Mouse (Mus musculus): ENCODE measurements around the gene Gabrb1. TPM values are rescaled to one million over a fixed set of nuclear protein-coding genes. Genes with fewer than 3 reads are reported as not detected.

The Gabrb1 gene
- polyA plus RNA-seq, 1 experiment from 2014 or later: 0.26 TPM

DNA sequence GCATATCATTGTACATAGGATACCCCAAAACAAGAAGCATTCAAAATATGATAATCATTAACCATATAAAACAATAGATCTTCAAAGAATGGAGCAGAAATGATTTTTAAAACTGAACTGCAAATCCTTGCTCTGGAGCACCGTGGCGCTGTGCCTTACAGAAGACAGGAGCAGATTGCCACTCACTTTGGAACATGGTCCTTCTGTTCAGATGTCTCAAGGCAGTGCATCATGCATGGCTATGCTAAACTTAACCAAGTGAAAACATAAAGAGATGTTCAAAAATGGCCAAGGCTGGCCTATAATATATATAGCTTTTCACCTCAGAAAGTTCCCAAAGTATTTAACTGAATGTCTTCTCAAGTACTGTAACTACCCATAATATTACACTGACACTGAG is 240.3 kb downstream of the Gabrb1 start:
- Histone ChIP-seq H3K4me3 (no peak overlapping the region), H3K27ac (no peak overlapping the region), H3K36me3 (no peaks in the 10 kb centered on the region), H3K4me1 (no peaks in the 10 kb centered on the region), H3K9ac (no peak overlapping the region), H3K4me2 (no peak overlapping the region), H3K27me3 (no peaks in the 10 kb centered on the region), H3K9me3 (no peaks in the 10 kb centered on the region)
- no peak for ATAC-seq (ENCODE audit: borderline replicate concordance, extremely low read depth, low FRiP score, low TSS enrichment)
- 96% methylated on average over 2 of the region's 2 CpGs for WGBS

- whole genome bisulfite sequencing: 68% methylated on average over 7 of the region's 7 CpGs
- Histone ChIP-seq H3K4me2 (no peak overlapping the region), H3K9ac (no peak overlapping the region), H3K4me3 (no peak overlapping the region), H3K4me1 (no peaks in the 10 kb centered on the region), H3K27ac (no peak overlapping the region), H3K27me3 (no peaks in the 10 kb centered on the region), H3K36me3 (no peaks in the 10 kb centered on the region), H3K9me3 (no peaks in the 10 kb centered on the region)
- no peak for ATAC-seq (ENCODE audit: borderline replicate concordance, extremely low read depth, low FRiP score, low TSS enrichment)
Measured at GRCm38 (mm10) chr5:71903399-71903798, 245.5 kb downstream of the Gabrb1 start.

GRCm38 (mm10) chr5:71914028-71914427 is 256.1 kb downstream of the Gabrb1 start:
- Histone ChIP-seq H3K9ac (no peak overlapping the region), H3K27me3 (no peaks in the 10 kb centered on the region), H3K27ac (no peak overlapping the region), H3K4me1 (no peaks in the 10 kb centered on the region), H3K9me3 (no peaks in the 10 kb centered on the region), H3K36me3 (no peaks in the 10 kb centered on the region), H3K4me3 (no peak overlapping the region), H3K4me2 (no peak overlapping the region)
- WGBS: 58% methylated on average over 1 of the region's 1 CpGs
- ATAC-seq (ENCODE audit: borderline replicate concordance, extremely low read depth, low FRiP score, low TSS enrichment): no peak

DNA sequence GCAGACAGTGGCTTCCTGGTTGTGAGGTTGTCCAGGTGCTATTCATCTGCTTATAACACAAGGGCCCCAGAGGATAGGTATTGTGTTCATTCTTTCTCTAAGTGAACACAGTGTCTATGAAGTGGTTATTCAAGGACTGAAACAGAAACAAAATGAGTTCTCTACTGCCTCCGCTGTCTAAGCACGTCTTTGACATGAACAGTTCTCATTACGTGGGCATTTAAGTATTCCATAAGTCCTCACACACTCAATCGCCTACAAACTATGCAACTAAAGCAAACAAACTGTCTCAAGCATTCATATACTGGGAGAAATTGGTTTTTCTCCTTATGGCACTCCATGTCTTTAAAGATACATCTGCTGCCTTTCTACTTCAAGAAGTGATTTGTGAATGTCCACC is 257.8 kb downstream of the Gabrb1 start:
- Histone ChIP-seq H3K4me1 (no peaks in the 10 kb centered on the region), H3K9me3 (no peaks in the 10 kb centered on the region), H3K27ac (no peak overlapping the region), H3K9ac (no peak overlapping the region), H3K4me2 (no peak overlapping the region), H3K27me3 (no peaks in the 10 kb centered on the region), H3K36me3 (no peaks in the 10 kb centered on the region), H3K4me3 (no peak overlapping the region)
- no peak for ATAC-seq (ENCODE audit: borderline replicate concordance, extremely low read depth, low FRiP score, low TSS enrichment)
- WGBS: 64% methylated on average over 4 of the region's 4 CpGs

- H3K4me2 ChIP-seq: no peak overlapping the region
- ATAC-seq (ENCODE audit: borderline replicate concordance, extremely low read depth, low FRiP score, low TSS enrichment): no peak
- no peak overlapping the region for H3K4me3 ChIP-seq
- no peaks in the 10 kb centered on the region for H3K4me1 ChIP-seq
- no peak overlapping the region for H3K9ac ChIP-seq
- WGBS: 77% methylated on average over 4 of the region's 4 CpGs
- H3K27ac ChIP-seq: no peak overlapping the region
- no peaks in the 10 kb centered on the region for H3K9me3 ChIP-seq
- no peaks in the 10 kb centered on the region for H3K27me3 ChIP-seq
- no peaks in the 10 kb centered on the region for H3K36me3 ChIP-seq
Measured at GRCm38 (mm10) chr5:71917206-71917605, 259.3 kb downstream of the Gabrb1 start.

DNA sequence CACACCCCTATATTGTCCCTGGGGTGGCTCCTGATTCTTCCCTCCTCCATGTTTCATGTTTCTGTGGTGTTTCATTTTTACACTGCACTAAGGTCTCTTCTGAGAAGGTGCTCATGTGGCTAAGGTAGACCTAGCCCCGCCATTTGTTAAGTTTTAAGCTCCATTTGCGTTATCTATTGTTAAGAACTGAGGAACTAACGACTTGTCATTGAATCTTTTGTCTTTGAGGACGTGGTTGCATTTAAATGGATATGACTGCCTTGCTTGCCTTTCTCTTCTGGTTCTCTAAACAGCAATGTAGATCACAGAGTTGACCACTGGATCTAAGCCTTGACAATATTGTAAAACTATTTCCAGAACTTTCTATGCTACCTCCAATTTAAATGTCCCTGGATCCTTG is 265.7 kb downstream of the Gabrb1 start:
- no peak overlapping the region for H3K9ac ChIP-seq
- no peaks in the 10 kb centered on the region for H3K36me3 ChIP-seq
- no peaks in the 10 kb centered on the region for H3K27me3 ChIP-seq
- 65% methylated on average over 4 of the region's 4 CpGs for WGBS
- no peaks in the 10 kb centered on the region for H3K9me3 ChIP-seq
- ATAC-seq (ENCODE audit: borderline replicate concordance, extremely low read depth, low FRiP score, low TSS enrichment): no peak
- H3K4me2 ChIP-seq: no peak overlapping the region
- H3K4me3 ChIP-seq: no peak overlapping the region
- no peak overlapping the region for H3K27ac ChIP-seq
- H3K4me1 ChIP-seq: no peaks in the 10 kb centered on the region

DNA sequence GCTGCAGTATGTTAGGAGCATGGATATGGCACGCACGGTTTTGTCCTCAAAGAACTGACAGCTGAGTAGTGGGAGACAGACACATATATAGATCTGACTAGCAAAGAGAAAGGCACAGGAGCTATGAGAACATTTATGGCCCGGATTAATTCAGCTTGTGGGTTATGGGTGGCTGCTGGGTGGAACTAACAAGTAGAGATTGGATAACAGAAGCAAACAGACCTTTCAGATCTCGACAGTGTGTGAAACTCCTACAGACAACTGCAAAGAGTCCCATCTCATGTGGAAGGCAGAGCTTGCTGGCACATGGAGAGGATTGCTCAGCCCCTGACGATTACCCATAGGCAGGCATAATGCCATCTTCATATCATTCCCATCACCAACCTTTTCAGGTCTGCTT is 268.4 kb downstream of the Gabrb1 start:
- Histone ChIP-seq H3K9ac (no peak overlapping the region), H3K4me1 (no peaks in the 10 kb centered on the region), H3K27ac (no peak overlapping the region), H3K9me3 (no peaks in the 10 kb centered on the region), H3K4me2 (no peak overlapping the region), H3K27me3 (no peaks in the 10 kb centered on the region), H3K36me3 (no peaks in the 10 kb centered on the region), H3K4me3 (no peak overlapping the region)
- ATAC-seq (ENCODE audit: borderline replicate concordance, extremely low read depth, low FRiP score, low TSS enrichment): no peak
- whole genome bisulfite sequencing: 70% methylated on average over 5 of the region's 5 CpGs

GRCm38 (mm10) chr5:71930036-71930435 is 272.1 kb downstream of the Gabrb1 start:
- Histone ChIP-seq H3K27ac (no peak overlapping the region), H3K27me3 (no peaks in the 10 kb centered on the region), H3K9me3 (no peaks in the 10 kb centered on the region), H3K4me1 (no peaks in the 10 kb centered on the region), H3K4me2 (no peak overlapping the region), H3K4me3 (no peak overlapping the region), H3K36me3 (no peaks in the 10 kb centered on the region), H3K9ac (no peak overlapping the region)
- ATAC-seq (ENCODE audit: borderline replicate concordance, extremely low read depth, low FRiP score, low TSS enrichment): no peak
- 72% methylated on average over 2 of the region's 2 CpGs for WGBS

- no peak overlapping the region for H3K4me2 ChIP-seq
- no peaks in the 10 kb centered on the region for H3K36me3 ChIP-seq
- no peak overlapping the region for H3K4me3 ChIP-seq
- H3K4me1 ChIP-seq: no peaks in the 10 kb centered on the region
- no peaks in the 10 kb centered on the region for H3K9me3 ChIP-seq
- 93% methylated on average over 1 of the region's 1 CpGs for WGBS
- no peaks in the 10 kb centered on the region for H3K27me3 ChIP-seq
- no peak overlapping the region for H3K9ac ChIP-seq
- no peak for ATAC-seq (ENCODE audit: borderline replicate concordance, extremely low read depth, low FRiP score, low TSS enrichment)
- no peak overlapping the region for H3K27ac ChIP-seq
Measured at GRCm38 (mm10) chr5:71951398-71951797, 293.5 kb downstream of the Gabrb1 start.

DNA sequence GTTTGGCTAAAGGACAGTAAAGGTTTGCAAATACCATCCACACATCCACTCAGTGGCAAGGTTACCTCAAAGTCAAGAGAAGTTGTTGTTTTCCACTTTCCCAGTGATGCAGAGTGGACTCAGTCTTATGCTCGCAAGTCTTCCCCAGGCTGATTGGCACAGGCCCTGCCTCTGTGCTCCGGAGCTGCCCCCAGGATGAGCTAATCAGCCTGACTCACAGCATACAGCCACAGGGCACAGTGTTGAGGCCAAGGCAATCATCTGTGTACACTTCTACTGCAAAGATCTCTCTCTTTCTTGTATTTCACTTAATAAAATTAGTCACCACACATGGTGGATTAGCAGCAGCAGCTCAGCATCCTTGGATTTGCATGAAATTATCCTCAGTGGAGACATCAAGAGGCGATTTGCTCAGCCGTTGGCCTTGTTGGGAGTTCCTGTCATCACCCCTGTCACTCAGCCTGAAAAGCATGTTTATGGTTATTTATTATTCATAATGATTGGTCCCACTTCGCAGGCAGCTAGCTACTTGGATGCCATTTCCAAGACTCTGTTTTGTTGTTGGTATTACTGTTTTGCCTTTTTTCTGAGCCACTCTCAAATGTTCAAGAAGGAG is 297.3 kb downstream of the Gabrb1 start:
- Histone ChIP-seq H3K27me3 (no peaks in the 10 kb centered on the region), H3K4me2 (no peak overlapping the region), H3K27ac (no peak overlapping the region), H3K4me1 (no peaks in the 10 kb centered on the region), H3K9ac (no peak overlapping the region), H3K9me3 (no peaks in the 10 kb centered on the region), H3K36me3 (no peaks in the 10 kb centered on the region), H3K4me3 (no peak overlapping the region)
- 64% methylated on average over 5 of the region's 5 CpGs for WGBS
- ATAC-seq (ENCODE audit: borderline replicate concordance, extremely low read depth, low FRiP score, low TSS enrichment): no peak

DNA sequence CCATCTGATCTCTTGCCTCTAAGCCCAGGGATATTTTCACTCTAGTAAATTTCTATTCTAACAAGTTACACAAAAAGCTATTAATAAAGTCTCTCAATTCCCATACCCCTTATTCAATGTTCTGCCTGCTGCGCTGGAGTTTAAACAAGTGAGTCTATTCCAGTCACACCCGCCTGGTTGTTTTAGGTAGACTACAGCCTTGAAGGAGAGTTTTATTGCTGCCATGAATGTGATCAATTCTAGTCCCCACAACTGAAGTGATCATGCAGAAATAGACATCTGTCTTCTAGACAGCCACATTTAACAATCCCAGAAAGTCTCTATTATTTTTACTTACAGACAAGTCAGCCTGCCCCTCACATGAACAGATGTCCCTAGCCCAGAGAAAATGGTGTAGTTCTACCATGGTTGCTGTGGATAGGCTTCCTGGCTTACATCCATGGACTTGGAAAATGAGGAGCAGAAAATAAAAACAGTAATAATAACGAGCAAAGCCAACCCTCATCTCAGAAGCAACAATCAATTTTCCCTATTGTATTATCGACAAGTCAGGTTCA is 307.0 kb downstream of the Gabrb1 start:
- ATAC-seq (ENCODE audit: borderline replicate concordance, extremely low read depth, low FRiP score, low TSS enrichment): no peak
- Histone ChIP-seq H3K27ac (no peak overlapping the region), H3K9ac (no peak overlapping the region), H3K36me3 (no peaks in the 10 kb centered on the region), H3K4me2 (no peak overlapping the region), H3K27me3 (no peaks in the 10 kb centered on the region), H3K4me3 (no peak overlapping the region), H3K9me3 (no peaks in the 10 kb centered on the region), H3K4me1 (no peaks in the 10 kb centered on the region)
- WGBS: 80% methylated on average over 4 of the region's 4 CpGs

DNA sequence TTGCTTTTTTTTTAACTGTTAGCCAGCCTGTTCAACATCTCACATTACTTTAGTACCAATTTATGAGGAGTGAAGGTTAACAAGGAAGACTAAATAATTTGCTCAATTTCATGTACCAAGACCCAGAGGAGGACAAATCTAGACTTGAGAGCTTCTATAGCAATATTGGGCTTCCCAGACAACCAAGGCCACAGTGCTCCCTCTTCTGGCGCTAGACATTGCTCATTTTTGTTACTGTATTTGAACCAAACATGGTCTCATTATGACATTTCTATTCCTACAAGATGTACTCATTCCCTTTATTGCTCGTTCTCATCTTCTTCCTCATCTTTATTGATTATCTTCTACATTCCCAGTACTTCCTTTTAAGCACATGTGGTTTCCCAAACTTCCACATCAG is 307.6 kb downstream of the Gabrb1 start:
- no peak overlapping the region for H3K4me2 ChIP-seq
- no peak for ATAC-seq (ENCODE audit: borderline replicate concordance, extremely low read depth, low FRiP score, low TSS enrichment)
- 45% methylated on average over 2 of the region's 2 CpGs for WGBS
- H3K9ac ChIP-seq: no peak overlapping the region
- H3K4me3 ChIP-seq: no peak overlapping the region
- no peaks in the 10 kb centered on the region for H3K27me3 ChIP-seq
- H3K27ac ChIP-seq: no peak overlapping the region
- H3K4me1 ChIP-seq: no peaks in the 10 kb centered on the region
- no peaks in the 10 kb centered on the region for H3K9me3 ChIP-seq
- H3K36me3 ChIP-seq: no peaks in the 10 kb centered on the region

Data from lung, embryonic 15.5 days (tissue).